Mouse (Mus musculus): ENCODE data around the gene 1700020N01Rik. TPM values are rescaled to one million over a fixed set of nuclear protein-coding genes. Genes with fewer than 3 reads are reported as not detected.

The 1700020N01Rik gene
- polyA plus RNA-seq, 1 experiment from 2014 or later = not detected

GRCm38 (mm10) chr10:21581546-21581945 lies 11.4 kb upstream of the 1700020N01Rik start:
- no peaks in the 10 kb centered on the region for H3K9me3 ChIP-seq (ENCODE audit: control insufficient read depth, low read depth, low read length)
- no peak for ATAC-seq (ENCODE audit: insufficient number of reproducible peaks, insufficient read depth, low FRiP score, low read depth)
- 67% methylated on average over 1 of the region's 1 CpGs for WGBS

GRCm38 (mm10) chr10:21587041-21587440 lies 5.9 kb upstream of the 1700020N01Rik start:
- Histone ChIP-seq H3K4me1 (ENCODE audit: control insufficient read depth, insufficient read depth, low read length) (no peaks in the 10 kb centered on the region), H3K4me3 (ENCODE audit: low read depth, low read length) (no peak overlapping the region), H3K9ac (replicated peaks; ENCODE audit: low read depth, low read length) (no peak overlapping the region), H3K9me3 (ENCODE audit: control insufficient read depth, low read depth, low read length) (no peaks in the 10 kb centered on the region), H3K27me3 (ENCODE audit: control insufficient read depth, insufficient read depth, low read length) (no peaks in the 10 kb centered on the region), H3K4me2 (replicated peaks; ENCODE audit: low read depth, low read length) (no peak overlapping the region), H3K27ac (ENCODE audit: low read length) (no peak overlapping the region), H3K36me3 (ENCODE audit: control insufficient read depth, insufficient read depth, low read length) (no peaks in the 10 kb centered on the region)
- ATAC-seq (ENCODE audit: insufficient number of reproducible peaks, insufficient read depth, low FRiP score, low read depth) = no peak
- WGBS = 79% methylated on average over 2 of the region's 2 CpGs

More at GRCm38 (mm10) chr10:21581546-21581945, 11.4 kb upstream of the 1700020N01Rik start:
- Histone ChIP-seq H3K4me2 (replicated peaks; ENCODE audit: low read depth, low read length) (no peak overlapping the region), H3K4me1 (ENCODE audit: control insufficient read depth, insufficient read depth, low read length) (no peaks in the 10 kb centered on the region), H3K4me3 (ENCODE audit: low read depth, low read length) (no peak overlapping the region), H3K27me3 (ENCODE audit: control insufficient read depth, insufficient read depth, low read length) (no peaks in the 10 kb centered on the region), H3K9ac (replicated peaks; ENCODE audit: low read depth, low read length) (no peak overlapping the region), H3K36me3 (ENCODE audit: control insufficient read depth, insufficient read depth, low read length) (no peaks in the 10 kb centered on the region), H3K27ac (ENCODE audit: low read length) (no peak overlapping the region)

- no peak overlapping the region for H3K4me2 ChIP-seq (replicated peaks; ENCODE audit: low read depth, low read length)
- H3K4me3 ChIP-seq (ENCODE audit: low read depth, low read length) = no peak overlapping the region
- no peak overlapping the region for H3K9ac ChIP-seq (replicated peaks; ENCODE audit: low read depth, low read length)
- no peaks in the 10 kb centered on the region for H3K36me3 ChIP-seq (ENCODE audit: control insufficient read depth, insufficient read depth, low read length)
- no peaks in the 10 kb centered on the region for H3K4me1 ChIP-seq (ENCODE audit: control insufficient read depth, insufficient read depth, low read length)
- H3K9me3 ChIP-seq (ENCODE audit: control insufficient read depth, low read depth, low read length) = no peaks in the 10 kb centered on the region
- 82% methylated on average over 4 of the region's 4 CpGs for WGBS
- no peaks in the 10 kb centered on the region for H3K27me3 ChIP-seq (ENCODE audit: control insufficient read depth, insufficient read depth, low read length)
- H3K27ac ChIP-seq (ENCODE audit: low read length) = no peak overlapping the region
- no peak for ATAC-seq (ENCODE audit: insufficient number of reproducible peaks, insufficient read depth, low FRiP score, low read depth)
Observed at GRCm38 (mm10) chr10:21588007-21588852, 4.7 kb upstream of the 1700020N01Rik start.

GRCm38 (mm10) chr10:21600931-21601330 lies 8.0 kb downstream of the 1700020N01Rik start:
- Histone ChIP-seq H3K9ac (replicated peaks; ENCODE audit: low read depth, low read length) (no peak overlapping the region), H3K27me3 (ENCODE audit: control insufficient read depth, insufficient read depth, low read length) (no peaks in the 10 kb centered on the region), H3K4me1 (ENCODE audit: control insufficient read depth, insufficient read depth, low read length) (peaks cover 9% of the 10 kb centered on the region; the same call in 1 of the 2 replicates), H3K9me3 (ENCODE audit: control insufficient read depth, low read depth, low read length) (no peaks in the 10 kb centered on the region), H3K27ac (ENCODE audit: low read length) (no peak overlapping the region), H3K4me2 (replicated peaks; ENCODE audit: low read depth, low read length) (no peak overlapping the region), H3K4me3 (ENCODE audit: low read depth, low read length) (no peak overlapping the region), H3K36me3 (ENCODE audit: control insufficient read depth, insufficient read depth, low read length) (no peaks in the 10 kb centered on the region)
- 41% methylated on average over 5 of the region's 5 CpGs for WGBS
- ATAC-seq (ENCODE audit: insufficient number of reproducible peaks, insufficient read depth, low FRiP score, low read depth) = no peak

- Histone ChIP-seq H3K9me3 (ENCODE audit: control insufficient read depth, low read depth, low read length) (no peaks in the 10 kb centered on the region), H3K4me2 (replicated peaks; ENCODE audit: low read depth, low read length) (no peak overlapping the region), H3K9ac (replicated peaks; ENCODE audit: low read depth, low read length) (no peak overlapping the region), H3K27ac (ENCODE audit: low read length) (no peak overlapping the region), H3K27me3 (ENCODE audit: control insufficient read depth, insufficient read depth, low read length) (no peaks in the 10 kb centered on the region), H3K4me3 (ENCODE audit: low read depth, low read length) (no peak overlapping the region), H3K4me1 (ENCODE audit: control insufficient read depth, insufficient read depth, low read length) (peaks cover 9% of the 10 kb centered on the region; the same call in 1 of the 2 replicates), H3K36me3 (ENCODE audit: control insufficient read depth, insufficient read depth, low read length) (no peaks in the 10 kb centered on the region)
- 78% methylated on average over 8 of the region's 8 CpGs for WGBS
- ATAC-seq (ENCODE audit: insufficient number of reproducible peaks, insufficient read depth, low FRiP score, low read depth) = no peak
Observed at GRCm38 (mm10) chr10:21604476-21604875, 11.5 kb downstream of the 1700020N01Rik start.

- WGBS = 35% methylated on average over 4 of the region's 4 CpGs
- H3K27ac ChIP-seq (ENCODE audit: low read length) = peak overlapping the region; percentile 52; the same call in 1 of the 2 replicates
- H3K36me3 ChIP-seq (ENCODE audit: control insufficient read depth, insufficient read depth, low read length) = no peaks in the 10 kb centered on the region
- no peaks in the 10 kb centered on the region for H3K9me3 ChIP-seq (ENCODE audit: control insufficient read depth, low read depth, low read length)
- H3K27me3 ChIP-seq (ENCODE audit: control insufficient read depth, insufficient read depth, low read length) = no peaks in the 10 kb centered on the region
- H3K4me3 ChIP-seq (ENCODE audit: low read depth, low read length) = no peak overlapping the region
- H3K9ac ChIP-seq (replicated peaks; ENCODE audit: low read depth, low read length) = no peak overlapping the region
- peaks cover 9% of the 10 kb centered on the region; the same call in 1 of the 2 replicates for H3K4me1 ChIP-seq (ENCODE audit: control insufficient read depth, insufficient read depth, low read length)
- no peak overlapping the region for H3K4me2 ChIP-seq (replicated peaks; ENCODE audit: low read depth, low read length)
- peak; percentile 46; the same call in 1 of the 2 replicates for ATAC-seq (ENCODE audit: insufficient number of reproducible peaks, insufficient read depth, low FRiP score, low read depth)
Observed at GRCm38 (mm10) chr10:21605011-21605571, 12.1 kb downstream of the 1700020N01Rik start.

GRCm38 (mm10) chr10:21605601-21606000 lies 12.7 kb downstream of the 1700020N01Rik start:
- ATAC-seq (ENCODE audit: insufficient number of reproducible peaks, insufficient read depth, low FRiP score, low read depth) = no peak
- Histone ChIP-seq H3K27me3 (ENCODE audit: control insufficient read depth, insufficient read depth, low read length) (no peaks in the 10 kb centered on the region), H3K36me3 (ENCODE audit: control insufficient read depth, insufficient read depth, low read length) (no peaks in the 10 kb centered on the region), H3K4me3 (ENCODE audit: low read depth, low read length) (no peak overlapping the region), H3K4me1 (ENCODE audit: control insufficient read depth, insufficient read depth, low read length) (peaks cover 9% of the 10 kb centered on the region; the same call in 1 of the 2 replicates), H3K9me3 (ENCODE audit: control insufficient read depth, low read depth, low read length) (no peaks in the 10 kb centered on the region), H3K9ac (replicated peaks; ENCODE audit: low read depth, low read length) (no peak overlapping the region), H3K4me2 (replicated peaks; ENCODE audit: low read depth, low read length) (no peak overlapping the region), H3K27ac (ENCODE audit: low read length) (peak overlapping the region; percentile 52; the same call in 1 of the 2 replicates)
- WGBS = 82% methylated on average over 5 of the region's 5 CpGs

- Histone ChIP-seq H3K4me2 (replicated peaks; ENCODE audit: low read depth, low read length) (no peak overlapping the region), H3K27ac (ENCODE audit: low read length) (no peak overlapping the region), H3K36me3 (ENCODE audit: control insufficient read depth, insufficient read depth, low read length) (no peaks in the 10 kb centered on the region), H3K9ac (replicated peaks; ENCODE audit: low read depth, low read length) (no peak overlapping the region), H3K4me1 (ENCODE audit: control insufficient read depth, insufficient read depth, low read length) (peaks cover 9% of the 10 kb centered on the region; the same call in 1 of the 2 replicates), H3K27me3 (ENCODE audit: control insufficient read depth, insufficient read depth, low read length) (no peaks in the 10 kb centered on the region), H3K4me3 (ENCODE audit: low read depth, low read length) (no peak overlapping the region), H3K9me3 (ENCODE audit: control insufficient read depth, low read depth, low read length) (no peaks in the 10 kb centered on the region)
- WGBS = 78% methylated on average over 5 of the region's 5 CpGs
- ATAC-seq (ENCODE audit: insufficient number of reproducible peaks, insufficient read depth, low FRiP score, low read depth) = no peak
Observed at GRCm38 (mm10) chr10:21606931-21607330, 14.0 kb downstream of the 1700020N01Rik start.

Data from stomach, embryonic 14.5 days (tissue).